Mouse (Mus musculus): Measurements from ENCODE around the gene Atf2. TPM values are rescaled to one million over a fixed set of nuclear protein-coding genes. Genes with fewer than 3 reads are reported as not detected.
"Not testable (repeated sequence)": the region's sequence is repeated elsewhere in the genome, so short reads cannot be mapped to it uniquely, and the experiment has no call there.

Gene Atf2
- polyA plus RNA-seq, 1 experiment from 2014 or later: 55.1 TPM

- POLR2A ChIA-PET: interaction anchor here (1.2 kb wide), 1 partner anchor 9 kb away, joined by 3 read pairs; no protein-coding TSS in a partner anchor
- CTCF ChIA-PET: no interaction called here
- ATAC-seq: no peak
- in situ Hi-C loops (cut with MboI; ENCODE audit: low pct_unique_long_range_greater_than_20kb): no loop called here
- no peaks in the 10 kb centered on the region for H3K27me3 ChIP-seq
- DNase-seq (ENCODE audit: low read depth, low spot score): no peak
- no peak for TF ChIP-seq CTCF (IDR thresholded peaks at IDR 0.05)
These were observed 14.5 kb downstream of the Atf2 start for GRCm38 (mm10) chr2:73877891-73878290.

- in situ Hi-C loops (cut with MboI; ENCODE audit: low pct_unique_long_range_greater_than_20kb): no loop called here
- peak; percentile 66 for TF ChIP-seq CTCF (IDR thresholded peaks at IDR 0.05)
- no peaks in the 10 kb centered on the region for H3K27me3 ChIP-seq
- no peak for DNase-seq (ENCODE audit: low read depth, low spot score)
- ATAC-seq: no peak
- ChIA-PET CTCF (interaction anchor here (1.1 kb wide), 1 partner anchor 20 kb away, joined by 3 read pairs; no protein-coding TSS in a partner anchor), POLR2A (interaction anchor here (1.0 kb wide), 1 partner anchor 10 kb away, joined by 3 read pairs; no protein-coding TSS in a partner anchor)
These were observed 24.5 kb downstream of the Atf2 start for GRCm38 (mm10) chr2:73867764-73868487.

- CTCF ChIA-PET: interaction anchor here (1.1 kb wide), 1 partner anchor 30 kb away, joined by 3 read pairs; no protein-coding TSS in a partner anchor
- in situ Hi-C loops (cut with MboI; ENCODE audit: low pct_unique_long_range_greater_than_20kb): no loop called here
- DNase-seq (ENCODE audit: low read depth, low spot score): peak; percentile 25
These were observed 32.3 kb downstream of the Atf2 start for GRCm38 (mm10) chr2:73860046-73860624.

GRCm38 (mm10) chr2:73857352-73857751, 35.1 kb downstream of the Atf2 start:
- ChIA-PET POLR2A (no interaction called here), CTCF (no interaction called here)
- TF ChIP-seq CTCF (IDR thresholded peaks at IDR 0.05): no peak
- no peaks in the 10 kb centered on the region for H3K27me3 ChIP-seq
- ATAC-seq: no peak
- in situ Hi-C loops (cut with MboI; ENCODE audit: low pct_unique_long_range_greater_than_20kb): no loop called here
- no peak for DNase-seq (ENCODE audit: low read depth, low spot score)

More at GRCm38 (mm10) chr2:73860046-73860624, 32.3 kb downstream of the Atf2 start:
- no peaks in the 10 kb centered on the region for H3K27me3 ChIP-seq
- peak; percentile 94 for ATAC-seq
- TF ChIP-seq CTCF (IDR thresholded peaks at IDR 0.05): no peak
- POLR2A ChIA-PET: interaction anchor here (0.9 kb wide), 1 partner anchor 41 kb away, joined by 3 read pairs; no protein-coding TSS in a partner anchor

- ATAC-seq (no peak), DNase-seq (ENCODE audit: low read depth, low spot score) (no peak)
- no peak for TF ChIP-seq CTCF (IDR thresholded peaks at IDR 0.05)
- CTCF ChIA-PET: no interaction called here
- in situ Hi-C loops (cut with MboI; ENCODE audit: low pct_unique_long_range_greater_than_20kb): no loop called here
- H3K27me3 ChIP-seq: no peaks in the 10 kb centered on the region
- POLR2A ChIA-PET: no interaction called here
These were observed 36.2 kb downstream of the Atf2 start for GRCm38 (mm10) chr2:73856246-73856645.

GRCm38 (mm10) chr2:73834406-73835015, 57.9 kb downstream of the Atf2 start:
- no peak for DNase-seq (ENCODE audit: low read depth, low spot score)
- CTCF ChIA-PET: interaction anchor here (2.3 kb wide), 1 partner anchor 11 kb away, joined by 13 read pairs; no protein-coding TSS in a partner anchor
- POLR2A ChIA-PET: no interaction called here
- TF ChIP-seq CTCF (IDR thresholded peaks at IDR 0.05): no peak
- no peak for ATAC-seq
- in situ Hi-C loops (cut with MboI; ENCODE audit: low pct_unique_long_range_greater_than_20kb): no loop called here
- no peaks in the 10 kb centered on the region for H3K27me3 ChIP-seq

- ChIA-PET POLR2A (no interaction called here), CTCF (no interaction called here)
- no peak for TF ChIP-seq CTCF (IDR thresholded peaks at IDR 0.05)
- H3K27me3 ChIP-seq: no peaks in the 10 kb centered on the region
- in situ Hi-C loops (cut with MboI; ENCODE audit: low pct_unique_long_range_greater_than_20kb): no loop called here
- no peak for ATAC-seq
- DNase-seq (ENCODE audit: low read depth, low spot score): no peak
These were observed 59.2 kb downstream of the Atf2 start for GRCm38 (mm10) chr2:73833284-73833683.

GRCm38 (mm10) chr2:73818742-73819141, 73.7 kb downstream of the Atf2 start:
- CTCF ChIA-PET: no interaction called here

GRCm38 (mm10) chr2:73807609-73808008, 84.8 kb downstream of the Atf2 start:
- in situ Hi-C loops (cut with MboI; ENCODE audit: low pct_unique_long_range_greater_than_20kb): no loop called here
- CTCF ChIA-PET: no interaction called here

More at GRCm38 (mm10) chr2:73818742-73819141, 73.7 kb downstream of the Atf2 start:
- no peak for ATAC-seq
- TF ChIP-seq CTCF (IDR thresholded peaks at IDR 0.05): no peak
- no peak for DNase-seq (ENCODE audit: low read depth, low spot score)
- in situ Hi-C loops (cut with MboI; ENCODE audit: low pct_unique_long_range_greater_than_20kb): no loop called here
- POLR2A ChIA-PET: interaction anchor here (0.9 kb wide), 1 partner anchor 42 kb away, joined by 3 read pairs; no protein-coding TSS in a partner anchor
- no peaks in the 10 kb centered on the region for H3K27me3 ChIP-seq

GRCm38 (mm10) chr2:73800127-73800526, 92.3 kb downstream of the Atf2 start:
- DNase-seq (ENCODE audit: low read depth, low spot score); CTCF ChIA-PET; in situ Hi-C loops (cut with MboI; ENCODE audit: low pct_unique_long_range_greater_than_20kb); ATAC-seq; POLR2A ChIA-PET: not testable (repeated sequence)
- peaks cover 19% of the 10 kb centered on the region for H3K27me3 ChIP-seq

More at GRCm38 (mm10) chr2:73807609-73808008, 84.8 kb downstream of the Atf2 start:
- POLR2A ChIA-PET: no interaction called here
- peaks cover 3% of the 10 kb centered on the region for H3K27me3 ChIP-seq
- DNase-seq (ENCODE audit: low read depth, low spot score) (no peak), ATAC-seq (no peak)
- no peak for TF ChIP-seq CTCF (IDR thresholded peaks at IDR 0.05)

- no peak for DNase-seq (ENCODE audit: low read depth, low spot score)
- POLR2A ChIA-PET: no interaction called here
- no peak for ATAC-seq
- in situ Hi-C loops (cut with MboI; ENCODE audit: low pct_unique_long_range_greater_than_20kb): loop anchor here (25.0 kb wide), 1 partner anchor 864 kb away; the partner anchor contains the start of genes Evx2 and Hoxd13
- H3K27me3 ChIP-seq: peaks cover 16% of the 10 kb centered on the region
- no peak for TF ChIP-seq CTCF (IDR thresholded peaks at IDR 0.05)
- CTCF ChIA-PET: no interaction called here
These were observed 93.7 kb downstream of the Atf2 start for GRCm38 (mm10) chr2:73798786-73799185.

All from Patski (cell line).